Mouse (Mus musculus): Measurements from ENCODE around the gene Prame. TPM values are rescaled to one million over a fixed set of nuclear protein-coding genes. Genes with fewer than 3 reads are reported as not detected.
A peak's percentile ranks its signal among the peaks of the same experiment; 100 is the strongest.
"Not testable (repeated sequence)": the region's sequence is repeated elsewhere in the genome, so short reads cannot be mapped to it uniquely, and the experiment has no call there.

Prame gene
- not detected for total RNA-seq (2022)

DNA sequence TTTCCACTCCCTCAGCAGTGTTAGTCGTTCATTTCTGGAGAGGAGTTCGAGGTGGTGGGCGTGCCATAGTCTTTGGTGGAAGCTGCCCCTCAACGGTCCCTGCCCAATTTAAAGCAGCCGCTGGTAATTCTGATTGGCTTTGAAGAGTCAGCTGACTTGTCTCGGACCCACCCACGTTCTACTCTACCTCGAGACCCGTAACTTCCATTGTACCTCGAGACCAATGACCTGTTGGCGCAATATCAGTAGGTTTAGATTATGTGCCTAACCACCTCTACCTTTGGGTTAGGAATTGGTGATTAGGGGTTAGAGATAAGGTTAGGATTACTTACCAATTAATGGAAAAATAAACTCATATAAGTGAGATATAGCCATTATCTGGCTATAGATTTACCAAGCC, at the start of gene Prame:
Gene Prame (minus strand): TSS at position 101 of the 400 bp plus-strand sequence.
- no peak for DNase-seq (ENCODE audit: low spot score in 2 of 2)

DNA sequence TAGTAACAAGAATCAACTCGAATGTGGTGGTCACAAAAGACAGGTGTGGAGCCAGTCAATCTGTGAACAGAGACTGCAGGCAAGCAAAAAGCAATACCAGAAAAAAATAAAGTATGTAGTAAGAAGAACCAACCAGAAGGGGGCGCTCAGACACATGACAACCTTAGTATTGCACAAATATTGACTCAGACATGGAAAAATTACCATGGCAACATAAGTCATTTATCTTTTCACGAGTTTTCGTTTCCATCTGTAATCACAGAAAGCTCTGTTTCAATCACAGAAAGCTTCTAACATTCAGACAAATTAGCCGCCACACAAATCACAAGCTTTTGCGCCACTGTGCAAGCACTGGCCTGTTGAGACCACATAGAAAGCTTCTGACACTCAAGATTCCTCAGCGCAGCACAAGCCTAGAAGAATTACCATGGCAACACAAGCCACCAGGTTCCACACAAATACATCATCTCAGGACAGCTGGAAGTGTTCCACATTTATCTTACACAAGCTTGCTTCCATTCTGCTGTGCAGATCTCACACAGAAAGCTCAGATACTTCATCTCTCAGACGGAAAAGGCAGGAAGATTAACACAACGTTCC, 24.8 kb upstream of the Prame start:
- DNase-seq (ENCODE audit: low spot score in 2 of 2), result peak in 1 of 2 experiments; percentile 9

GRCm38 (mm10) chrX:135601298-135602029, 26.0 kb downstream of the Prame start:
- peak; percentile 9 to 64 for DNase-seq (ENCODE audit: low spot score in 2 of 2)

DNA sequence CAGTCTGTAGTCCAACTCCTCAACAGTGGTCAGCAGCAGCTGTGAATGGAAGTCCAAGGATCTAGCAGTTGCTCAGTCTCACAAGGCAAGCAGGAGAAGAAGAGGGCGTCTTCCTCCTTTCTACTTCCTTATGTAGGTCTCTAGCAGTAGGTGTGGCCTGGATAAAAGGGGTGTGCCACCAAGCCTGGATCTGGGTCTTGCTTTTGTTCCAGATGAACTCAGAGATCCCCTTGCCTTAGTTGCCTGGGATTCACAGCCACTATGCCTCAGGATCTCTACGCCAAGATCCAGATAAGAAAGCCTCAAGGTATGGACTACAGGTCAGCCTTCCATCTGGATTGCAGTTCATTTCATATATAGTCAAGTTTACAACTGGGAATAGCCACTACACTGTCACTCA, 28.8 kb downstream of the Prame start, which contains the start of gene Nxf7:
Gene Nxf7 (minus strand): TSS at position 101 of the 400 bp plus-strand sequence.
- DNase-seq (ENCODE audit: low spot score in 2 of 2), result no peak

- peak; percentile 11 to 71 for DNase-seq (ENCODE audit: low spot score in 2 of 2)
These were observed 29.4 kb downstream of the Prame start for GRCm38 (mm10) chrX:135598096-135598495.

DNA sequence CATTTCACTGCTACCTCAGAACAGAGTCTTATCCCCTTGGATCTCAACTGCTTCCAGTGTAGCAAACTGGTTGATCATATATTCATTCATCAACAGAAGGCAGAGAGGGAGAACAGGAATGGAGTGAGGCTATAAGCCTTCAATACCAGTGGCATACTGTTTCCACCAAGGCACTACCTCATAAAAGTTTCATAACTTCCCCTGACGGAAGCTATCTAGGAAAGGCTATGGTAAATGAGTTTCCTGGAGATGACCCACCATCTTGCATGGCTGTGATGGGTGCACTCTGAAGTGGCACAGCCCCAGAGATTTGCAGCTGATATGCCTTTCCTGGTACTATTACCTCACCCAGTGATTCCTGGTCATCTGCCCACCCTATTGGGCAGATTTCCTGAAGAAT, 51.1 kb downstream of the Prame start:
- no peak for DNase-seq (ENCODE audit: low spot score in 2 of 2)

DNA sequence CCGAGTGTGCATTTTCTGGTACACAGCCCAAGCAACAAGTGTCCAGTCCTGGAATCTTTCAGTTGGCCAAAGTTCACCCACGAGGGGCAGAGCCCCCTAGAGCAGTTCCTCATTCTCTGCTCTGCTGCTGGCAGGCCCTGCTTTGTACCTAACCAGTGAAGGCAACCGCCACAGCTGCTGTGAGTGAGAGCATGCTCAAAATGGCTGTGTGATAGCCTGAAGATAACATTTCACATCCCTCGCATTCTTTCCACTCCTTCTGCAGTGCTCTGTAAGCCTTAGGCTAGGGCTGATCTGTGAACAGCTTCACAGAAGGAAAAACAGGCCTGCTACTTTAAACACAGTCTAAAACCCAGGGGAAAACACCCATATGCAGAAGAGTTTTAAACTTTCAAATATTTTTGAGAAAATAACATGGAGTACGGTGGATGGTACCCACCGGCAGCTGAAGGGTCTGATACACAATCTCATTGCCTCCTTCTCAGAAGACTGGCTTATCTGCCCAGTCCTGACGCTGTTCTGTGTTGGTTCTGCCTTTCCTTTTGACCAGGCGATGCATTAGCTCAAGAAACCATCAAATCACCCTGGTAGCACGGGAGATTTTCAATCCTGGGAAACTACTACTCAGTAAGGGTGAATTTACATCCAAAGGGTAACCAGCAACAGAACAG, 52.4 kb downstream of the Prame start:
- not testable (repeated sequence) for DNase-seq (ENCODE audit: low spot score in 2 of 2)

DNA sequence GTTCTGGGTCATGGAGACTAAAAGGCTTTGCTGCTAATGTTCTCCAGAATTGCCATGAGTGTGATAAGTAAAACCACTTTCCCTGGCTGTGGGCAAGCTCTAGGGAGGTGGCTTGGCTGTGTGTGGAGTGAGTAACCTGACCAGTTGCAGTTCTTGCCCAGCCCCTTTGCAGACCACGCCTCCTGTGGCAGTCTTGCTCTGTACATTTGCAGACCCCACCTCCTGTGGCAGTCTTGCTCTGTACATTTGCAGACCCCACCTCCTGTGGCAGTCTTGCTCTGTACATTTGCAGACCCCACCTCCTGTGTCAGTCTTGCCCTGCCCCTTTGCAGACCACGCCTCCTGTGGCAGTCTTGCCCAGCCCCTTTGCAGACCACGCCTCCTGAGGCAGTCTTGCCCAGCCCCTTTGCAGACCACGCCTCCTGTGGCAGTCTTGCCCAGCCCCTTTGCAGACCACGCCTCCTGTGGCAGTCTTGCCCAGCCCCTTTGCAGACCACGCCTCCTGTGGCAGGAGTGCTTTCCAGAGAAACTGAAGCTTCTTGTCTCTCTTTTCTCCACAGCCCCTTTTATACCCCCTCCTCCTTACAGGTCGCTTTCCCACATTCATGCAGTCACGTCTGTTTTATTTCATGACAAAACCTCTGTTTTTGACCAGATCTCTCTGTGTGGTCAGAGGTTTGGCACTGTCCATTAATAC, 53.1 kb downstream of the Prame start:
- DNase-seq (ENCODE audit: low spot score in 2 of 2), result not testable (repeated sequence)

GRCm38 (mm10) chrX:135569467-135569866, 58.0 kb downstream of the Prame start:
- peak in 1 of 2 experiments; percentile 18 for DNase-seq (ENCODE audit: low spot score in 2 of 2)

DNA sequence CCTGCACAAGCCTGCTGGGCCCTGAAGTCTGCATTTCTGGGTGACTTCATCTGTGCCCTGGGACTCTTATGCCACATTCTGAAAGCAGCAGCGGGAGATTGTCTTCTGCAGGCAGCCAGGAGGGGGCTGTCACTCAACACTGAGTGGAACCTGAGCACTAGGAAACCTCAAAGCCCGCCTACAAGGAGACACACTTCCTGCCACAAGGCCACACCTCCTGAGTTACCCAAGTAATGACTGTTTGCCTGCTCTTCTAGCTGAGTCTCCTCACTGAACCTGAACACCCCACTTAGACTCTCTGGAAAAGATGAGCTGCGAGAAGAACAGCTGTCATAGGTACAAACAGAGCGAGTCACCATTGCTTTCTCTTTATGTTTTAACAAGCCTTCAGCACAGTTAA, 62.6 kb downstream of the Prame start:
- DNase-seq (ENCODE audit: low spot score in 2 of 2), result not testable (repeated sequence)

Other genes starting within 250 kb of the Prame start
- gene Gm7903, start 193.9 kb downstream of the Prame start, total RNA-seq (2022), result not detected
- gene AV320801, start 133.1 kb downstream of the Prame start, total RNA-seq (2022), result not detected
- 1 to 10 TPM; 3.2 to 6.4 (median 4.3) TPM for gene Nxf7, start 28.9 kb downstream of the Prame start, total RNA-seq (2022)
- not detected for gene Tcp11x2, start 66.1 kb upstream of the Prame start, total RNA-seq (2022)
- not detected for gene Tmsb15a, start 97.6 kb upstream of the Prame start, total RNA-seq (2022)
- 10 to 100 TPM; 39.1 to 47.5 (median 40.0) TPM for gene Armcx5, start 115.0 kb upstream of the Prame start, total RNA-seq (2022)
- gene Gprasp1, start 115.0 kb upstream of the Prame start, total RNA-seq (2022), result 100 to 1,000 TPM; 353 to 382 (median 370) TPM
- gene Bhlhb9, start 169.9 kb upstream of the Prame start, total RNA-seq (2022), result 10 to 100 TPM; 59.8 to 72.1 (median 67.6) TPM
- gene Gprasp2, start 211.3 kb upstream of the Prame start, total RNA-seq (2022), result 100 to 1,000 TPM; 178 to 211 (median 189) TPM